Mouse (Mus musculus) heart, embryonic 12.5 days (tissue): ENCODE data around the gene Fdx1. TPM values are rescaled to one million over a fixed set of nuclear protein-coding genes. Genes with fewer than 3 reads are reported as not detected.

Experiments used
- ATAC-seq: fragments of 200-750 bp; cut with Nextera tagmentation; 2 replicates; pipeline ENCODE4 v1.8.0; 2017; ENCODE audit warnings: moderate TSS enrichment, moderate library complexity; ENCODE audit not compliant: insufficient number of reproducible peaks, low FRiP score
- H3K27ac ChIP-seq: fragments of 300-500 bp; sonication (generic); 2 replicates; pipeline ENCODE4 v1.5.1; 2016; ENCODE audit warnings: mild to moderate bottlenecking, moderate library complexity; ENCODE audit not compliant: poor library complexity, severe bottlenecking
- H3K27me3 ChIP-seq: fragments of 300-500 bp; sonication (generic); replicated peaks from 2 replicates; pipeline ENCODE4 v1.6.1; 2016; ENCODE audit warnings: mild to moderate bottlenecking, moderate library complexity
- H3K36me3 ChIP-seq: fragments of 300-500 bp; sonication (generic); 2 replicates; pipeline ENCODE4 v1.6.1; 2016; ENCODE audit warnings: mild to moderate bottlenecking, moderate library complexity
- H3K4me1 ChIP-seq: fragments of 300-500 bp; sonication (generic); replicated peaks from 2 replicates; pipeline ENCODE4 v1.6.1; 2016; ENCODE audit warnings: mild to moderate bottlenecking
- H3K4me2 ChIP-seq: fragments of 300-500 bp; sonication (generic); 2 replicates; pipeline ENCODE4 v1.6.1; 2016; ENCODE audit warnings: mild to moderate bottlenecking, moderate library complexity
- H3K4me3 ChIP-seq: fragments of 300-500 bp; sonication (generic); 2 replicates; pipeline ENCODE4 v1.5.1; 2016; ENCODE audit warnings: mild to moderate bottlenecking
- H3K9ac ChIP-seq: fragments of 300-500 bp; sonication (generic); 2 replicates; pipeline ENCODE4 v1.6.1; 2016; ENCODE audit warnings: mild to moderate bottlenecking, moderate library complexity
- H3K9me3 ChIP-seq: fragments of 300-500 bp; sonication (generic); replicated peaks from 2 replicates; pipeline ENCODE4 v1.6.1; 2016; ENCODE audit warnings: mild to moderate bottlenecking, moderate library complexity
- WGBS: fragments of 180-500 bp; shearing (Covaris S2); methylation state at CpG from one replicate; pipeline ENCODE4 v1.1.7; 2016; 5-methylcytosine and 5-hydroxymethylcytosine counted together
- polyA plus RNA-seq: library from polyadenylated mRNA; unstranded; fragments of >200 nt; fragmentation: Nextera tagmentation; extraction: Ambion mirVana; gene quantifications from 2 replicates; pipeline ENCODE4 v1.2.1, GENCODE M21; 2016

Gene Fdx1
- polyA plus RNA-seq, 1 experiment from 2014 or later = 100 TPM

DNA sequence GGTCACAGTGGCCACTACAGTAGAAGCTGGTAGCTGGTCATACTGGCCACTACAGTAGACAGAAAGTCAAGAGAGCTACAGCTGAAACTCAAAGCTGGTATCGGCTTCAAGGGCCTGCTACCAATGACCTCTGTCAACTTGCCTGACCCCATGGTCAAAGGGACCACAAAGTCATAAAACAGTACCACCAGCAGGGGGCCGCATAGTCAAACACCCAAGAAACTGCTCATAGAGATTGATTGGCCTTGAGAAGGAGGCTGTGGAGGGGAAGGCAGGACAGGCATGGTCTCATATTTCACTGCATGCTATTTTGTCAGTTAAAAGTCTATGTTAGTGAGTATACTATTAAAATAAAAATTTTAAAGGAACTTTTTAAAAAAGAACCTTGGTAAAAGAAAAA lies 27.5 kb upstream of the Fdx1 start:
- WGBS = 33% methylated on average over 2 of the region's 2 CpGs

GRCm38 (mm10) chr9:51985493-51986099 lies 22.2 kb upstream of the Fdx1 start:
- ATAC-seq = 0 out of 2 replicates have a peak, but pooled peaks have one; percentile 18
- Histone ChIP-seq H3K4me3 (no peak overlapping the region), H3K4me2 (no peak overlapping the region), H3K27me3 (no peaks in the 10 kb centered on the region), H3K36me3 (no peaks in the 10 kb centered on the region), H3K9me3 (no peaks in the 10 kb centered on the region), H3K4me1 (peaks cover 6% of the 10 kb centered on the region), H3K9ac (no peak overlapping the region), H3K27ac (0 out of 2 replicates have a peak overlapping the region, but pooled peaks have one; percentile 9)
- 54% methylated on average over 11 of the region's 11 CpGs for WGBS

More for the DNA sequence above, 27.5 kb upstream of the Fdx1 start:
- Histone ChIP-seq H3K9me3 (peaks cover 2% of the 10 kb centered on the region; the same call in 1 of the 2 replicates), H3K27ac (no peak overlapping the region), H3K9ac (no peak overlapping the region), H3K27me3 (no peaks in the 10 kb centered on the region), H3K4me2 (no peak overlapping the region), H3K36me3 (no peaks in the 10 kb centered on the region), H3K4me1 (peaks cover 14% of the 10 kb centered on the region), H3K4me3 (no peak overlapping the region)
- no peak for ATAC-seq

- Histone ChIP-seq H3K4me3 (no peak overlapping the region), H3K4me2 (no peak overlapping the region), H3K27ac (no peak overlapping the region), H3K9ac (no peak overlapping the region), H3K36me3 (no peaks in the 10 kb centered on the region), H3K4me1 (peaks cover 6% of the 10 kb centered on the region), H3K27me3 (no peaks in the 10 kb centered on the region), H3K9me3 (no peaks in the 10 kb centered on the region)
- no peak for ATAC-seq
- WGBS = 86% methylated on average over 1 of the region's 1 CpGs
These were observed 17.8 kb upstream of the Fdx1 start for GRCm38 (mm10) chr9:51981131-51981530.

GRCm38 (mm10) chr9:51979301-51979700 lies 15.9 kb upstream of the Fdx1 start:
- H3K4me3 ChIP-seq = no peak overlapping the region
- no peaks in the 10 kb centered on the region for H3K27me3 ChIP-seq
- peaks cover 8% of the 10 kb centered on the region; the same call in 1 of the 2 replicates for H3K4me1 ChIP-seq
- ATAC-seq = no peak
- no peaks in the 10 kb centered on the region for H3K9me3 ChIP-seq
- 90% methylated on average over 6 of the region's 6 CpGs for WGBS
- no peak overlapping the region for H3K9ac ChIP-seq
- H3K36me3 ChIP-seq = no peaks in the 10 kb centered on the region
- H3K4me2 ChIP-seq = no peak overlapping the region
- H3K27ac ChIP-seq = no peak overlapping the region

DNA sequence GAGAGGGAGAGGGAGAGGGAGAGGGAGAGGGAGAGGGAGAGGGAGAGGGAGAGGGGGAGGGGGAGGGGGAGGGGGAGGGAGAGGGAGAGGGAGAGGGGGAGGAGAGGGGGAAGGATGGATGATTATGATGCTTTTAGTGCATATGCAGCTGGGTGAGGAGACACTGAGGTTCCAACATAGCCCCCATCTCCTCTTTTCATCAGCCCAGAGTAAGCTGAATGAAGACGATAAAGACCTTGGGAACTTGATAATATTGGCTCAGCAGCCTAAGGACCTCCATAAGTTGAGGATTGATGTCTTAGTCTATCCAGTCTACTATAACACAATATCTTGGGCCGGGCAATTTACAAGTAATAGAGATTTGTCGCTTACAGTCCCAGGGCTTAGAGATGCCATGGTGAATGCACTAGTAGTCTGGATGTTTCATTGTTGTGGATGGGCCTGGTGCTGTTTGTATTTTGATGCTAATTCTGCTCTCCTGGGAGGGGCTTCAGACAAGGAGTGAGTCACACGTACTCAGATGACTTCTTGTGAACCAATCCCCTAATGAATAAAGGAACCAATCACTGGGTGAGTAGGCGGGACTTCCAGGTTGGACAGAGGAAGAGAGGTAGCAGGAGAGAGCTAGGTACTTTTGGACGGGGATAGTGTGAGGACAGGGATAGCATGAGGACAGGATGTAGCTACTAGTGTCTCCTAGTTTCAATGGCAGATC lies 15.3 kb upstream of the Fdx1 start:
- 88% methylated on average over 6 of the region's 6 CpGs for WGBS

GRCm38 (mm10) chr9:51977439-51978000 lies 14.2 kb upstream of the Fdx1 start:
- WGBS = 42% methylated on average over 5 of the region's 5 CpGs
- no peak overlapping the region for H3K27ac ChIP-seq
- ATAC-seq = peak; percentile 45; the same call in 1 of the 2 replicates
- no peak overlapping the region for H3K4me3 ChIP-seq
- no peaks in the 10 kb centered on the region for H3K27me3 ChIP-seq
- peaks cover 8% of the 10 kb centered on the region; the same call in 1 of the 2 replicates for H3K4me1 ChIP-seq
- H3K9me3 ChIP-seq = no peaks in the 10 kb centered on the region
- no peaks in the 10 kb centered on the region for H3K36me3 ChIP-seq
- H3K9ac ChIP-seq = no peak overlapping the region
- H3K4me2 ChIP-seq = no peak overlapping the region

More for the DNA sequence above, 15.3 kb upstream of the Fdx1 start:
- H3K27ac ChIP-seq = no peak overlapping the region
- H3K4me1 ChIP-seq = peaks cover 8% of the 10 kb centered on the region; the same call in 1 of the 2 replicates
- no peaks in the 10 kb centered on the region for H3K27me3 ChIP-seq
- no peak for ATAC-seq
- no peak overlapping the region for H3K9ac ChIP-seq
- no peak overlapping the region for H3K4me3 ChIP-seq
- H3K36me3 ChIP-seq = no peaks in the 10 kb centered on the region
- no peak overlapping the region for H3K4me2 ChIP-seq
- H3K9me3 ChIP-seq = no peaks in the 10 kb centered on the region

DNA sequence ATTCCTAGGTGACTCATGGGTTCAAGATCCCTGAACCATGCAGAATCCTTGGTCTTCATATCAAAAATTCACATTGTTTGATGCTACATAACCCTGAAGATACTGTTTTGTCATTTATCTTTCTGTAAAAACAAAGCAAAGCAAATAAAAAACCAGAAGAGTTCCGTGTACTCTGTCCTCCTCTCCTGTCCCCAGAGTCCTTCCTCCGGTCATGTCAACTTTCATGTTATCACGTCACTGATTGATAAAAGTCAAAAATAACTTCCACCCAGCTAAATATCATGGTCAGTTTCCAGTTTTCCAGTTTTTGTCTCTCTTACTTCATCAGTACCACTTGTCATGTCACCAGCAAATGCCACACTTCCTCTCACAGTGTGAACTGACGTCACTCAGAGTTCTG lies 11.5 kb upstream of the Fdx1 start:
- H3K27me3 ChIP-seq = no peaks in the 10 kb centered on the region
- no peak overlapping the region for H3K4me3 ChIP-seq
- H3K4me2 ChIP-seq = no peak overlapping the region
- 19% methylated on average over 4 of the region's 4 CpGs for WGBS
- no peak for ATAC-seq
- no peaks in the 10 kb centered on the region for H3K9me3 ChIP-seq
- H3K9ac ChIP-seq = no peak overlapping the region
- H3K36me3 ChIP-seq = no peaks in the 10 kb centered on the region
- H3K4me1 ChIP-seq = peaks cover 8% of the 10 kb centered on the region; the same call in 1 of the 2 replicates
- H3K27ac ChIP-seq = no peak overlapping the region

DNA sequence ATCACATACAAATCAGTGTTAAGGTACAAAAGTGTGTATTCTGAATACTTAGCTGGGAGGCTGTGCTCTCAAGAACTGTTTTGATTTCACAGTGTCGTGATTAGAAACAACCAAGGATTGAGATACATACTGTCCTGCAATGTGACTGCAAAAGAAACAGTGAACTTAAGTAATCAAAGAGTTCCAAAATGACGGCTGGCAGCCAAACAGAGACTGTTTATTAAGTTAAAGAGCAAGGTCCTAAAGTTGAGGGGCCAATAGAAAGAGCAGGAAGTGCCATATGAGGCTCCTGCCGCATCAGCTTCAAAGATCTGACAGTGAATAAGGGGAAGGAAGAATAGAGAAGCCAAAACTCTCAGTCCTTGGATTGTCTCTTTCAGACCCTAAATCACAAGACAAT lies 10.5 kb upstream of the Fdx1 start:
- Histone ChIP-seq H3K4me3 (no peak overlapping the region), H3K27me3 (no peaks in the 10 kb centered on the region), H3K4me2 (no peak overlapping the region), H3K9me3 (no peaks in the 10 kb centered on the region), H3K36me3 (no peaks in the 10 kb centered on the region), H3K27ac (no peak overlapping the region), H3K4me1 (peaks cover 8% of the 10 kb centered on the region; the same call in 1 of the 2 replicates), H3K9ac (no peak overlapping the region)
- ATAC-seq = no peak
- 59% methylated on average over 3 of the region's 3 CpGs for WGBS

- no peak overlapping the region for H3K27ac ChIP-seq
- peaks cover 18% of the 10 kb centered on the region for H3K4me1 ChIP-seq
- no peak overlapping the region for H3K4me3 ChIP-seq
These were observed 3.0 kb upstream of the Fdx1 start for GRCm38 (mm10) chr9:51966373-51966772.

DNA sequence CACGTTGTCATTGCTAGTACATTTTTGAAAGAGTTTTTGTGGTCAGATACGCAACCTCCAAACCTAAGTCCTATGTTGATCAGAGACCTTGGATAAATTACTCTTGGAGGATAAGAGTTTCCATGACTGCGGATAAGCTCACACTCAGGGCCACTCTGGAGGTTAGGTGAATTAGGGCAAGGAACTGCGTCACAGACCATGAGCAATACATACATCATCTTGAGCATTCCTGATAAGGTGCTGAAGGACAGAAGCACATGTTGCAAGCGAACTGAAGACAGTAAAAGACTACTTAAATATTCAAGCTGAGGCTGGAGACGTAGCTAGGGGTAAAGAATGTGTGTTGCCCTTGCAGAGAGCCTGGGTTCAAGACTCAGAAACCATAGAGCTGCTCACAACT lies 754 bp upstream of the Fdx1 start:
- Histone ChIP-seq H3K4me2 (no peak overlapping the region), H3K4me3 (no peak overlapping the region), H3K9ac (no peak overlapping the region), H3K27ac (no peak overlapping the region), H3K36me3 (no peaks in the 10 kb centered on the region), H3K9me3 (no peaks in the 10 kb centered on the region), H3K4me1 (peaks cover 26% of the 10 kb centered on the region), H3K27me3 (no peaks in the 10 kb centered on the region)
- 63% methylated on average over 6 of the region's 6 CpGs for WGBS
- ATAC-seq = no peak

More at GRCm38 (mm10) chr9:51966373-51966772, 3.0 kb upstream of the Fdx1 start:
- Histone ChIP-seq H3K9me3 (no peaks in the 10 kb centered on the region), H3K27me3 (no peaks in the 10 kb centered on the region), H3K36me3 (no peaks in the 10 kb centered on the region), H3K9ac (no peak overlapping the region), H3K4me2 (no peak overlapping the region)
- ATAC-seq = no peak

GRCm38 (mm10) chr9:51961190-51961909 lies 2.0 kb downstream of the Fdx1 start:
- 45% methylated on average over 6 of the region's 6 CpGs for WGBS
- Histone ChIP-seq H3K4me2 (peak overlapping the region; percentile 76), H3K27ac (no peak overlapping the region), H3K9me3 (no peaks in the 10 kb centered on the region), H3K4me3 (no peak overlapping the region), H3K9ac (no peak overlapping the region), H3K36me3 (peaks cover 3% of the 10 kb centered on the region), H3K27me3 (no peaks in the 10 kb centered on the region), H3K4me1 (peaks cover 33% of the 10 kb centered on the region)
- no peak for ATAC-seq
